Mouse (Mus musculus) heart, postnatal 10 days (tissue): ENCODE results near the gene Ppp1r9a. TPM values are rescaled to one million over a fixed set of nuclear protein-coding genes. Genes with fewer than 3 reads are reported as not detected.

Experiments
- DNase-seq, 2 experiments: peaks; one replicate each; pipeline ENCODE4 v3.0.0; 2021
- intact Hi-C: fragments of 180-260 bp; cut with DNase I; formaldehyde crosslinking; loops from one replicate; pipeline ENCODE4 v1.15.1; 2025
- total RNA-seq, 2 experiments: library from RNA; stranded (reverse); gene quantifications; 2 replicates each; pipeline ENCODE4 v1.2.3; 2021

Ppp1r9a gene
- total RNA-seq, 2 experiments from 2014 or later: 21.8 to 24.8 TPM

DNA sequence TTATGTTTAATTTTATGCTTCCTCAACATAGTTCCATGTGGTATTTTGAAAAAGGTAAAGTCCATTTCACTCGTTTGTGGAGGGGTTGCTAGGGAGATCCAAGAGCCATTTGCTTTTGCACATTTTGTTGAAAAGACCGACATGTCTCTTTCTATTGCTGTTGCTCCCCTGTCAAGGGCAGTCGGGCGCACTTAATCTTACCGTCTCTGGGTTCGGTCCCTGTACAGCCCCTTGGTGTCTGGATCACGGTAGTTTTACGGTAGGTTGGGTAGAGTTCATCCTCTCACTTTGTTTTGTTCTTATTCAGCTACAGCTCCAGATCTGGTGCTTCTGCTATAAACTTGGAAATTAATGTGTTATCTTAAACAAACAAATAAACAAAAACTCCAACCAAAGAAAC, 98.1 kb downstream of the Ppp1r9a start:
- intact Hi-C loops: no loop called here
- no peak for DNase-seq

DNA sequence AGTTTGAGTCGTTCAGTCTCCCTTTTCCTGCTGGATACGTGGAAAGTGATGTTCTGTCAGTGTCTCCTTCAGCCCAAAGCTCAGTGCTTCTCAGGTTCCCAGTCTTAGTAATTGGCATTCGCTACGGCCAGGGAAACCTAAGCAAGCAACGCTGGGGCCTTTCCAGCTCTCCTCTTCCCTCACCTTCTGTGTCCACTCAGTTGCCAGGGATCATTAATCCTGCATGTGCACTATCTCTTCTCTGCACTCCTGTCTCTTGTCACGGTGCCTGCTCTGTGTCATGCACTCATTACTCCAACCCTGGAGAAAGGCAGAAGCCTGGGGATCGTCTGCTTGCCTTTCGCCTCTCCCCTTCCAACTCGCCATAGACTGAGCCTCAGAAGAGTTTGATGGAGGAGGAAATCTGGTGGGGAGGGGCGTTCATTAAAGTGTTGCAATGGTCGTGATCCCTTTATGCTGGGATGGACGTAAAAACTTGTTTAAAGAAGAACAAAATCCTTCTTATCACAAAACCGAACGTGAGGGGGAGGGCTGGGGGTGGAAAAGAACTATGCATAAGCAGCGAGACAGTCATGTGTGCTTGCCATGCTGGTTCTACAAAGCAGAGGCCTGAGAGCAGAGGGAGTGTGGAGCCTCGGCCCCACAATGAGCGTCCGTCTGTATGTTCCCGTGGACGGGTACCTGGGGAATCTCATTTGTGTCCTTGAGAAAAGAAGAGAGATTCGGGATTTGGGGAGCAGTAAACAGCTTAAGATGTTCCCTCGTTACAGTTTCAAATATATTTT, 103.0 kb downstream of the Ppp1r9a start:
- DNase-seq: peak; percentile 48 to 50
- intact Hi-C loops: no loop called here

DNA sequence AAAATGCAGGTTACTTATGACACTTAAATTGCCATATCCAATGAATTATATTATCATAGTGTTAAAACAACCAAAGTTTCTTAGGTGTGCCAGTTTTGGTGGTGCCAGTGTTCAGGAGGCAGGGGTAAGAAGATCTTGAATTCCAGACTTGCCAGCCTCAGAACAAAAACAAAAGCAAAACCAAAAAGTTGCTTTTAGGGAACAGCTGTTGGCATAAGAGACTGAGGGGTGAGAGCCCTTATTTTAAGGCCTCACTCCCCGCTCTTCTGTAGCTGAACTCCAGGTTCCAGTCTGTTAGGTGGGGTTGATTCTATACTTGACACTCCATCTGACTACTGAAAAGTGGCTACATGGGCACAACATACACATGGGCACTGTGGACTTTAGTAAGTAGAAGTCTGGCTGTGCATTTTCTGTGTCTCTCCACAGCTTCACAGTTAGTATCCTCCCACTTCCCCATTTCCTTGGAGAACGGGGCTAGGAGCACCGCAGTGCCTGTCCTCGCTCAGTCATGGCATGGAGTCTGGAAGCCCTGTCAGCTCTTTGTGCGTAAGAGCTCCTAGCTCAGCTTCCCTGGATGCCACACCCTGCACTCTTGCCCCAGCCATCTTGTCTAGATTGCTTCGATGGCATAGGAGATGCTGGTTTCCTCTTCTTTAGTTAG, 103.7 kb downstream of the Ppp1r9a start:
- intact Hi-C loops: no loop called here
- no peak for DNase-seq

DNA sequence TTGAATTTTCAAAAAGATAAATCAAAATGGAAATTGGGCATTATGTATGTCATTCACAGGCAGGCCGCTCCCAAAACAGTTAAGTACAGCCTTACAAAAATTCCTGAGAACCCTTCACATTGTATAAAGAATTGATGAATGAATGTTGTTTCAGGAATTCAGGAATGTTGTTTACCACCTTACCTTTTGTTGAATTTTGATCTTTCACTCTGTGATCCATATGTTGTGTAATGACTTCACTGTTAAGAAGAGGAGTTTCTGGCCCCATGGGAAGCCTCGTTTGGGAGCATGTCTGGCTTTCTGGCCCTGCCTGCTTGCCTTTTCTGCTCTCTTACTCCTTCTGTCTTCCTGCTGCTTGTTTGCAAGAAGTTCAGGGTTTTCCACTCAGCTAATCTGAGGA, 105.4 kb downstream of the Ppp1r9a start:
- intact Hi-C loops: no loop called here
- DNase-seq: no peak

DNA sequence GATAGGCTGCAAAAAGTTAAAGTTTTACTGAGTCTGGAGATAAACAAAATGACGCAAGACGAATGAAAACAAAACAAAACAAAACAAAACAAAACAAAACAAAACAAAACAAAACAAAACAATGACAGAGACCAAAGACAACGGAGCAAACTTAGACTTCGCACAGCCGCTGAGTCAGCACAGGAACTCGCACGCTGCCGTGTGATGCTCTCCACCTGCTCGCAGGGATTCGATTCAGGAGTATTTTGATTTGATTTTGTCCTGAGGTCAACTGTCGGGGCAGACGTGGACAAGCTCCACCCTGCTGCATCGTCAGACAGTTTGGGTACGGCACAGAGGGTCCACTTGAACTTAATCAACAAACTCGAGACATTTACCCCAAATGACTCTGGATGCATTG, 105.9 kb downstream of the Ppp1r9a start:
- no peak for DNase-seq
- intact Hi-C loops: no loop called here

DNA sequence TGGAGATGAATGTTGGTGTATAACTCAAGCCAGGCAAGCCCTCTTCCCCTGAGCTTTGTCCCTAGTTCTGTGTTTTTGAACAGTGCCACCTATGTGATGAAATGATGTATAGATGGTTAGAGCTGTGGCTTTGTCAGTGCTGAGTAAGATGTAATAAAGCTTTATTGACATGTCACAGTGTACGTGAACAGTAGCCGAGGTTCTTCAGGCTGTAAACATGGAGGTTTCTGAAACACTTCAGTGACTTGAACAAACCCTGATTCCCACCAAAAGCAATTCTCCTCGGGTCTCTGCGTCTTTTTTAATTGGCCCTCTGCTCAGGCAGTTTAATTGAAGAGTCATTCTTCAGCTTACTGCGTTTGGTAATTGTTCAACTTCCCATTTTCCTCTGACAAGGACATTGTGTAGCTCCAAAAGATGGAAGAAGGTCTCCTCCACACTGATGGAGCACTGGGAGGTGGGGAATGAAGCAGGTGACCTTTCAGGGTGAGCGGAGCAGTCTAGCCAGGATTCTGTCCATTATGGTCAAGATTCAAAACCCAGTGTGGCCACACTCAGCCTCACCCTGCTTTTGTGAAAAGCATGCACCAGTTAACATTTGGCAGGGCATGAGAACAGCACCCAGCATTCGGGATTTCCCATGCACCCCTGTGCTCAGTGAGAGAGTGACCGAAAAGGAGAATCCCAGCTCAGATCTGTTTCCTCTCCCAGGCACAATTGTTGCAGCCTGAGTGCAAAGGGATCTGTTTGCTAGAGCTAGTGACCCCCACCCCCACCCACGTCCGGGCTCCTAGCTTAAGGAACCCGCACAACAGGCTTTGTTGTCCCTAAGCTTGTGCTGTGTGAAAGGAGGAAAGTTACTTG, 108.1 kb downstream of the Ppp1r9a start:
- DNase-seq: no peak
- intact Hi-C loops: loop anchor here (5.0 kb wide), 1 partner anchor 97 kb away; no protein-coding TSS in a partner anchor

DNA sequence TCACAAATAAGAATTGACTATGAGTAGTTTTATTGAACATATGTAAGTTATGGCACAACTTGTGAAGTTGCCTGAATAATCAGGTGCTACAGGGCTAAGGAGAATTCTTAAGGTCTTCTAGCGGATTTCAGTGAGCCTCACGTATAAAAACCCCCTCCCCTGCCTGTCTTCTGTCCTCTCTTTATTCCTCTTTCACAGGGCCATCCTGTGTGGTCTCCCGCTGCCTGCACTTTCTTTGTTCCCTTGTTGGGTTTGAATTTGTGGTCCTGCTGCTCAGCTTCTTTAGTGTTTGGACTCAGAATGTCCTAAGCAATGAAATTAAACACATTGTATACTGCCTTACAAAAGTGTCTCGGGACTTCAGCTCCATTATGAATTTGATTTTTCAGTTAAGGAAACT, 110.1 kb downstream of the Ppp1r9a start:
- intact Hi-C loops: loop anchor here (5.0 kb wide), 1 partner anchor 95 kb away; no protein-coding TSS in a partner anchor
- DNase-seq: no peak

DNA sequence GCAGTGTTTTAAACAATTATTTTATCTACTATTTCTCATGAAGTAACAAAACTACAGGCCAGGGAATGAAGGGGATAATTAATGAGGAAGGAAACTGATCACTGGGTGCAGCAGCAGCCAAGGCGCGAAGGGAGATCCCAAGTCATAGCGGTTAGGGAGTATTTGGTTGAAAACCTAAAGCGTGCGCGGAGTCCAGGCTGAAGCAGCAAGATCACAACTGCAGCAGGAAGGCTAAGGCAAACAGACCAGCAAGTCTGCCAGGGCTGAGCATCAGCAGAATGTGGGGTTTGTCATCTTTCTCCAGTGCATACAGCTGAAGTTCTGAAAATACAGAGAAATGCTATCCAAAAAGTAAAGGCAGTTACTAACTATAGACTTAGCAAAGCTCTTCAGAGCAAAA, 111.8 kb downstream of the Ppp1r9a start:
- DNase-seq: no peak
- intact Hi-C loops: loop anchor here (5.0 kb wide), 1 partner anchor 93 kb away; no protein-coding TSS in a partner anchor

DNA sequence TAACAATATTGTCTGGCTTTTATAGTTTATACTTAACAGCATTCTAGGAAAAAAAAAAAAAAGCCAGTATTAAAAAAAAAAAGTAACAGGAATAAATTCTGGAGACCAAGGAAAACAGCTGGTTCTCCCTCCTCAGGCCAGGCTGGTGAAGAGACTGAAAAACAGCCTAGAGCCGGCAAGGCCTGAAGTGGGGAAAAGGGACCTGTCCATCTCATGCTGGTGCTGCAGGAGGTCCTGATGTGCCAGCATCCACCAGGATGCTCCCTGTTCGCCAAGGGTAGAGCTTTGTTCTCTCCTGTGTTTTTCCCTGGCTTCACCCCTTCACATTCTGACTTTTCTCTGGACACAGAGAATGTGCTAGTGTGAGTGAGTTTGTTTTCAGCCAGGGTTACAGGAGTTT, 112.5 kb downstream of the Ppp1r9a start:
- intact Hi-C loops: loop anchor here (5.0 kb wide), 1 partner anchor 67 kb away; no protein-coding TSS in a partner anchor
- DNase-seq: no peak

DNA sequence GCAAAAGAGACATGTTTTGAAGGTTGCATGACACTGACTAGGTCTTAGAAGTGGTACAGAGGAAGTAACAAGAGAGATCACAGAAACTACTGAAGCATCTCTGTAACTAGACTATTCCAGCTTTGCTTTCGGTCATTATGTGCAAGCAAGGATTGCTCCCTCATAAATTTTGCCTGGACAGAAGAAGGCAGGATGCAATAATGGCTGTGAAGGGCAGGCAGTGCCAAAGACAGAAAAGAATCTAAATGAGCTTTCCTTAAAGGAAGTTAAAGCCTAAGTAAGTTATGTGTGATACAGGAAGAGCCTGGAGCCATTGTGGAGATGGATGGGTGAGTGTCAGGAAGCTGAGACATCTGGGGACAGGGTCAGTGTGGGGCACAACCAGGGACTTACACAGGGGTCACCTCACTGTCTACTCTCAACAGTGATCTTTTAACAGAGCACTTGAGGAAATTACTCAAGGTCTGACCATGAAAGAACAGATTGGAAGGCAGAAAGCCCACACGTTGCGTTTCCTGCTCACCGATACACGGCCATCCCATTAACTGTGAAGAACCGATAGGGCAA, 115.3 kb downstream of the Ppp1r9a start:
- DNase-seq: no peak
- intact Hi-C loops: loop anchor here (5.0 kb wide), 1 partner anchor 64 kb away; no protein-coding TSS in a partner anchor

DNA sequence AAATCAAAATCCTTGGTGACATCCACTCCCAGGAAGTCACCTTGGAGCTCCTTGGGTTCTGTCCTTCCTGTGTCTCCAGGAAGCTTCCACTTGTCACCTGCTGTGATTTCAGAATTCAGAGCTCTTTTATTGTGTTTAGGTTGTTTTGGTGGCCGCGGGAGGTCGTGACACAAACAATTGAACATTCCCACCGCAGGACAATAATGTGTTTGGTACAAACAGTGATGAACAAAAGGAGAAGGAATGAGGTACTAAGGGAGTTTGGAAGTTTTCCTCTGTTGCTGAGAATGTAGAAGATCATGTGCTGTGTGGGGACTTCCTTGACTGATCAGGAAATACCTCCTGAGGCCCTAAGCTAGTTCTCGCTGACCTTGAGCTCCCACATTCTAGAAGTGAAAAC, 116.5 kb downstream of the Ppp1r9a start:
- no peak for DNase-seq
- intact Hi-C loops: loop anchor here (5.0 kb wide), 1 partner anchor 63 kb away; no protein-coding TSS in a partner anchor

DNA sequence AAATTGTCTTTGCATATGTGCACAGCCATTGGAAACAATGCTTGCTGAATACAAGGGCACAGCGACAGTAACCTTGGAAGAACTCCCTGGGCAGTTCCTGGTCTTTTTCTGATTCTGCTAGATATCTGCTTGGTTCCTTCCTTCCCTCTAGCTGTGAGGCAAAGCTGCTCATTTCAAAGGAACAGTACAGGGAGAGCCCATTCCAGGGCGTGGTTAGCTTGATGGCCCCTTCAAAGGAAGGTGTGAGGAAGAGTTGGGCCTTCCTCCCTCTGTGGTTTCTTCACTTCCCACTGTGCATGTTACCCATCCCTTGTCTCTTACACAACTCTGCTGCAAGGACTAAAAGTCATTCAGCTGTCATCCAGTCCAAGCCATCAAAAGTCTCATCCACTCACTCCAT, 117.3 kb downstream of the Ppp1r9a start:
- intact Hi-C loops: loop anchor here (5.0 kb wide), 1 partner anchor 62 kb away; no protein-coding TSS in a partner anchor

DNA sequence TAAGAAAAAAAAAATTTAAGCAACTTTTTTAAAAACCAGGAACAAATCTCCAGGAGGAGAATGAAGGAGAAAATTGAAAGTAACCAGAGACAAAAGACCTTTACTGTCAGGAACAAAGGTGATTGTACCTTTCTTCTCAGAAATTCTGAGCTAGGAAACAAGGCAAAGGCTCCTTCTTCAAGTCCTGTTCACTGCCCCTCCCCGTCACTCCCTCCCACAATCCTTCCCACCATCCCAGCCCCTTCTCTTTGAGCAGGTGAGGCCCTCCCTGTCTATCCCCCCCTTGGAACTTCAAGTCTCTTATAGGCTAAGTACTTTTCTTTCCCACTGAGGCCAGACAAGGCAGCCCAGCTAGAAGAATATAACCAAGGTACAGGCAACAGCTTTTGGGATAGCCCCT, 117.8 kb downstream of the Ppp1r9a start:
- no peak for DNase-seq
- intact Hi-C loops: no loop called here

More for the DNA sequence above, 117.3 kb downstream of the Ppp1r9a start:
- no peak for DNase-seq

DNA sequence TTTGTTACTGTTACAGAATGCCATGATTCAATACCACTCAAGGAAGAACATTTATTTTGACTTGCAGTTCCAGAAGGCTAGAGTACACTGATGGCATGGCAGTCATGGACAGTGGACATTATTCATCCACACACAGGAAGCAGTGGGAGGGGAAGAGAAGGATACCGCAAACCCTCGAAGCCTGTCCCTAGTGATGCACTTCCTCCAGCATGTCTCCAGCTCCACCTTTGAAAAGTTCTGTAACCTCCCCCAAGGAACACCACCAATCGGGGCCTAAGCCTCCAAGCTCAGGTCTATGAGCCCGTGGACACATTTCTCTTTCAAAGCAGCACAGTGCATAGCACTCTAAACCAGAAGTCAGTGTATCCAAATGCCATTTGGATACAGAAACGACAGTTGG, 120.0 kb downstream of the Ppp1r9a start:
- intact Hi-C loops: no loop called here
- no peak for DNase-seq

DNA sequence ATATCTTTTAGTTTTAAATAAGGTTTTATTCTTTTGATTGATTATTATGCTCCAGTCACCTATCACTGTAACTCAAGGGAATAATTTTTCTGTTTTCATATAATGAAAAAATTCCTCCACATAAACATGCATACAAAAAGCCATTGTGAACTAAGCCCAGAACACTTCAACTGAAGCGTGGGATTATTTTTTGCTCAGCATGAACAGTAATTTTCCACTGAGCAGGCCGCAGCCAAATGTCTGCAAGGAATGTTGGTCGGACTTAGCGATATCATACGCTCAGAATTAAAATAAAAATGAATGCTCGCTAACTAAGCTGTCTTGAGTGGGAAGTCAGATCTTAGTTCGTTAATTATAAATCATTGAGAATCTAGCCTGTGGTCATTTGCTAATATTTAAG, 122.2 kb downstream of the Ppp1r9a start:
- intact Hi-C loops: no loop called here
- no peak for DNase-seq

DNA sequence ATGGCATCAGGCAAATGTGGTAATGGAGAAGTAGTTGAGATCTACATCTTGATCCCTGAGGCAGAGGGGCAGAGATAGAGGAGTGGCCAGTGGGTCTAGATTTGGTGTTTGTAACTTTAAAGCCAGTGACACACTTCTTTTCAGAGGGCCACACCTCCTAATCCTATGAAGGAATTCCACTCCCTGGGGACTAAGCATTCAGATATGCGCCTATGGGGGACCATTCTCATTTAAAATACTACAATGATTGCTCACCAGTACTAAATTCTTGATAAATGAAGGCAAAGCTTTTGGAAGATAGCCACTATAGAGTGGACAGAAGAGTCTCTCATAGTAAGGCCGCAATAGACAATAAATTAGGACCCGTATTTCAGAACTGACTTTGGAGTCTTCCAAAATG, 124.1 kb downstream of the Ppp1r9a start:
- DNase-seq: no peak
- intact Hi-C loops: no loop called here

DNA sequence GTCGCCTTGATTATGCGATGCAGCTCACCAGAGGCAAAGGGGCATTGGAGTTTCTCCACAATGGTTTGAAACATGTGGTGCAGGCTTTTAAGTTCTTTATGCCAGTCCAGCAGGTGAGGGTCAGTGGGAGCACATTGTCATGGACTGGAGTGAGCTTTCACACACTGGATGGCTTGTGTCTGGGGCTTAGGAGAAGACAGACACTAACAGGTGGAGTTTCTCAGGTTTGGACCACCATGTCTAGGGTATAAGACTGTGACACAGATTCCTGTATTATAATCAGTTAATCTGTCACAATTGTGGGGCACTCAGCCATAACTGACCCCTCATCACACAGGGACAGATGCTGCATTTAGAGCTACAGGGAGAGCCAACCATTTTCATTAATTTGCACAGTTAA, 124.5 kb downstream of the Ppp1r9a start:
- DNase-seq: no peak
- intact Hi-C loops: no loop called here

DNA sequence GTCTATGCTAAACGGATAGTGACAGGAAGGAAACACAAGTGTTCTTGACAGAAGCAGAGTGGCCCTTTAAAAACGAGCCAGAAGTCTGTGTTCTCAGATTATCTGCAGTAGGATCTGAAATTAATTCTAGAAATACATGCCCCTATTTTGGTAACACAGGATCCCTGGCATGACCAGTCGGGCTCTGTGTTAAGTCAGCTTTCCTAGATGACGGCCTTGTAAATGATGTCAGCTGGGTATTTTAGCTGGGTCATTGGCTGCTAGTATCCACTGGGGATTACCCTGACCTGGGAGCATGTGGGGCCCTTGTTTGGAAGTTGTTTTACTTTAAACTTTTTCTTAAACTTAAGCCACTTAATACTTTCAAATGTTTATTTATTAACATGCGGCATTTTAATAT, 125.1 kb downstream of the Ppp1r9a start:
- intact Hi-C loops: no loop called here
- no peak for DNase-seq

DNA sequence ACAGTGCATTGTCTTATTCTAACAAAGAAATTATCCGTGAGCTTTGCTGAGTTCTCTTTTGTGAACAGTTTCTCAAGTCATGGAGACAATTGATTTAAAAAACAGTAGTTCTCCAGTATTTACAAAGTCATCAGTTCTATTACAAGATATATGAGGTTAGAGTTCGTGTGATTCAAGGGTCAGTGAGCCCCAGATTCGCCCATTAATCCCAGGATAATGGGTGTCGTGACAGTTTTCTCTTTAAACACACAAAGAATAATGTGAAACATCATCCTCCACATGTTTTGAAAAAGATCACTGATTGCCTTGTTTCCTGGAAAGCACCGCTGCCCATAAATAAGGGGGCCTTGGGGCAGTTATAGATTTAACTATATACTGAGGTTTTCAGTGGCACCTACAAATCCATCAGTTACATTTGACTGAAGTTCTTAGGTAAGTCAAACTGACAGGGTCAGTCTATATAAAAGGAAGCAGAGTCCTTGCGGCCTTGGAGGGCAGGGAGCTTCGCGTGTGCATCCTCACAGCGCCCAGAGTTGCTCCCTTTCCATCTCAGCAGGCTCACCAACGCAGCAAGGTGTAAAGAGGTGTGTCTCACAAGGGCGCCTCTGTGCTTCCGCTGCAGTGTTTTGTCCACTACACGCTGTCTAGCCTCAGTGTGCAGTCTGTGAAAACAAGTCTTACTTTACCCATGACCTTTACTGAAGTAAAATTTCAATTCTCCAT, 126.6 kb downstream of the Ppp1r9a start:
- no peak for DNase-seq
- intact Hi-C loops: no loop called here

DNA sequence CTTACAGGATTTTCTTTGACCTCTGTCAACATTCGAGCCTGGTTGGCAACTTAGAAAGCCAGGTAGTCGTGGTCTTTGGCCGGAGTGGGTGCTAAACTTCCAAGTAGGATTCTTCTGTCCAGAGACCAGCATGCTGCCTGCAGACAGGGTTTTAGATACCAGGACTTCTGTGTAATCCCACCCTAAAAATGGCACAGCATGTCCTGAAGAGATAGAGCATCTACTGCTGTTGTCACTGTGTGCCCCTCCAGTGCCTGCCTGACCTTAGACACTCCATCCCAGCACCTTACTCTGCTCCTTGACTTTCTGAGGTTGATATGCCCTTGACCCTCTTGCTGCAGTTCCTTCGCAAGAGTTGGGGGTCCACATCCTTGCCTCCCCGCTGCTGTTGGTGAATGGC, 127.2 kb downstream of the Ppp1r9a start:
- DNase-seq: no peak
- intact Hi-C loops: no loop called here
